Mouse (Mus musculus) thymus, postnatal 36 days (tissue): ENCODE results near the gene Igdcc3.
A peak's percentile ranks its signal among the peaks of the same experiment; 100 is the strongest.

ENCODE experiments used
- DNase-seq, 2 experiments: peaks; one replicate each; pipeline ENCODE4 v3.0.0; 2022; ENCODE audit warnings: mixed read lengths in 2 of 2

Igdcc3 gene

GRCm38 (mm10) chr9:65140936-65141305, at the start of gene Igdcc3:
TSS of gene Igdcc3 (plus strand) at chr9:65141189.
- no peak for DNase-seq

- DNase-seq = no peak
Measured at GRCm38 (mm10) chr9:65094237-65094636, 46.8 kb upstream of the Igdcc3 start.

GRCm38 (mm10) chr9:65100991-65101685, 39.9 kb upstream of the Igdcc3 start, which contains the start of gene Igdcc4:
TSS of gene Igdcc4 (plus strand) at chr9:65101486.
- no peak for DNase-seq

GRCm38 (mm10) chr9:65101686-65102376, 39.2 kb upstream of the Igdcc3 start:
- DNase-seq = no peak

- no peak for DNase-seq
Measured at GRCm38 (mm10) chr9:65102377-65103172, 38.4 kb upstream of the Igdcc3 start.

GRCm38 (mm10) chr9:65103173-65103752, 37.7 kb upstream of the Igdcc3 start:
- no peak for DNase-seq

GRCm38 (mm10) chr9:65106821-65107220, 34.2 kb upstream of the Igdcc3 start:
- no peak for DNase-seq

- no peak for DNase-seq
Measured at GRCm38 (mm10) chr9:65107893-65108292, 33.1 kb upstream of the Igdcc3 start.

GRCm38 (mm10) chr9:65109132-65110072, 31.6 kb upstream of the Igdcc3 start:
- no peak for DNase-seq

- DNase-seq = no peak
Measured at GRCm38 (mm10) chr9:65111698-65112097, 29.3 kb upstream of the Igdcc3 start.

GRCm38 (mm10) chr9:65113694-65114093, 27.3 kb upstream of the Igdcc3 start:
- no peak for DNase-seq

GRCm38 (mm10) chr9:65115891-65116290, 25.1 kb upstream of the Igdcc3 start:
- DNase-seq = no peak

GRCm38 (mm10) chr9:65117516-65117915, 23.5 kb upstream of the Igdcc3 start:
- no peak for DNase-seq

GRCm38 (mm10) chr9:65120935-65121334, 20.1 kb upstream of the Igdcc3 start:
- peak; percentile 26 to 32 for DNase-seq

GRCm38 (mm10) chr9:65122545-65122944, 18.4 kb upstream of the Igdcc3 start:
- DNase-seq = no peak

- DNase-seq = peak; percentile 27 to 38
Measured at GRCm38 (mm10) chr9:65123552-65124168, 17.3 kb upstream of the Igdcc3 start.

GRCm38 (mm10) chr9:65128123-65128815, 12.7 kb upstream of the Igdcc3 start:
- peak; percentile 63 to 68 for DNase-seq

- DNase-seq = no peak
Measured at GRCm38 (mm10) chr9:65131717-65132116, 9.3 kb upstream of the Igdcc3 start.

- DNase-seq = peak; percentile 66 to 71
Measured at GRCm38 (mm10) chr9:65133739-65134138, 7.2 kb upstream of the Igdcc3 start.

- DNase-seq = no peak
Measured at GRCm38 (mm10) chr9:65135126-65135525, 5.9 kb upstream of the Igdcc3 start.

GRCm38 (mm10) chr9:65140491-65140890, 498 bp upstream of the Igdcc3 start:
- DNase-seq = no peak
